Mouse (Mus musculus): Measurements from ENCODE around the gene Schip1.

Gene Schip1

DNA sequence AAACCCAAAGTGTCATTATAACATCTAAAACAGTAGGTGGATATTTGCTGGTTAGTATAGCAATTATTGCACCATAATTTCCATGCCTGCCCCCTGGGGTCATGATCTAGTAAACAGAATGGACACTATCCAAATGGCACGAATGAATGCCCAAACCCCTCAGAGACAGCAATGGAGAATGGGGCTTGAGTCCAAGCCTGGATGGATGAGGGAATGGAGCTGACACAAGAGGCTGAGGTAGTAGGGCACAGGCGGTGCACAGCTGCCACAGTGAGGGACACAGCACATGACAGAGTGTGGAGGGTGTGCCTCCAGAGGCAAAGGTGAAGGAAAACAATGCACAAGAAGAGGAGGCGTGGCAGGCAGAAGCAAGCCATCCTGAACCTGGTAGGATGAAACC, 207.3 kb downstream of the Schip1 start:
- DNase-seq = no peak

DNA sequence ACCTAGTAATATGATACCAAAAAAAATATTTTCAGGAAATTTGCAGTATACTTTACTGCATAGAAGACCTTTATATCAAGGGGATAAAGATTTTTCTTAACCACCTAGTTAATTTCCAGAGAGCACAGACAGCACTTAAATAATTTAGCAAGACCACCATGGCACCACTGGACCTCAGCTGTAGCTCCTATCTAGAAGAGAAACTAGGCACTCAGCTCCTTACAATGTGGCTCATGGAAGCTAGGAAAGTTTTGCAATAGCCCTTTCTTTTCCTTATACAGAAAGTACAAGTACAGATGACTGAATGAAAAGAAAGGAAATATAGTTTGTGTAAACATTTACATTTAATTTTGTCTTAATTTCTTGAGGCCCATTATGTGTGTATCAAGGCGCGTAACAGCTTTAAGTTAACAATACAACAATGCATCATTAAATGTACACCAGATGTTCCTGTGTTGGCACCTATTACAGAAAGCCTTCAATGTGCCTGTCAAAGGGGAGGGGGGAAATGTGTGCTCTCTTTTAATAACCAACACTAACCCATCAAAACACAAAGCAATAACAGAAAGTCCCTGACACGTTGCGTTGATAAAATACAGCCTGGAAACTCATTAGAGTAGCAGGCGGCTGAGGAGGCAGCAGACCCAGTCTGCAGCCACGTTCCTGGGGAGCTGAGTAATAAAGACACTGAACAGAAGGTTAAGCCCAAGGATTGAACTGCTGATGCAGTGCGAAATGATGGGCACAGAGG, 218.4 kb downstream of the Schip1 start:
- DNase-seq = peak; percentile 8 to 34

DNA sequence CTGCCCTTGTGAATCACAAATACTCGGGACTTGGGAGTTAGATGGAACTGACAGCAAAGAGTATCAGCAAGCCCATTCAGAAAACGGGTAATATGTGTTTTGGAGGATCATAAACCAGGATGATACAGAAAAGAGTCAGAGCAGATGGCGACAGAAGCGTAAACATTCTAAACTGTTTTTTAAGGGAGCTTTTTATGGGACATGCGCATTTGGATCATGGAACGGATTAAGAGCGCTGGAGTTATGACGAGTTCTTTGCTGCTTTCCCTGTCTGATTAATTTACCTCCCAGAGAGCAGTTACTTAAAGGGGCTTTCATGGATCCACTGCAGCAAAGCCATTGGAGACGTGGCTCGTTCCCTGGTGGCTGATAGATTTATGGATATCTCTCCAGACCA, 219.0 kb downstream of the Schip1 start:
- no peak for DNase-seq

DNA sequence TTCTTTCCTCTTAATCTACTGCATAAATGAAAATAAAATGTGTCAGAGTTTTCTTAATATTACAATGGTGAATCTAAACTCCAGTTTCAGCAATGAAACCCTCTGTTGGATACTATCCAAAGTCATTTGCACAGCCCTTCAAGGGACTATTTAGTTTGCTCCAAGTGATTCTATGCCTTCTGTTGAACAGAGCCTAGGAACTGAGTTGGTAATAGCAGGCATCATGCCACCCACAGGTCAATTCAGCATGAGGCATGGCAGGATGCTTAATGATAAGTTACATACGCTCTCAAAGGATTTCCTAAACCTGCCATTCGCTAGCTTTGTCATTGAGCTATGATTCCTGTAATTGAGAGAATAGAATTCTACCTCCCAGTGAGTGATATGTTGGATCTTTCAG, 219.9 kb downstream of the Schip1 start:
- no peak for DNase-seq

GRCm38 (mm10) chr3:68296752-68297151, 232.2 kb downstream of the Schip1 start:
- no peak for DNase-seq

DNA sequence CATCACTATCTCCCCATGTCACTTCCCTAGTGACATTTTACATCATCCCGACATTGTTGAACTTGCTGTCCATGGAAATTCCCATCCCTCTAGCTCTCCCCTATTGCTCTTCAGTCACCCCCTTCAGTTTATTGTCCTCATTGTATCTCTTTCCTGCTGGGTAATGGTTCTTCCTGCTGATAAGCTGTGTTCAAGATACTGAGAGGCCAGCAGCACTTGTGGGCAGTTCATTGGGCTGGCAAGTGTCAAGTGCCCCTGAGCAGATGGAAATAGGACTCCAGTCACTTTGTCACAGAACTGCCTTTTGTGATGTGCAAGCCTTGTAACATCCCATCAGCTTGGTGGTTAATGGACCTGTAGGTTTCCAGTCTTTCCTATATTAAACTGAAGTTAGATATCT, 241.0 kb downstream of the Schip1 start:
- peak in 1 of 2 experiments; percentile 28 for DNase-seq

DNA sequence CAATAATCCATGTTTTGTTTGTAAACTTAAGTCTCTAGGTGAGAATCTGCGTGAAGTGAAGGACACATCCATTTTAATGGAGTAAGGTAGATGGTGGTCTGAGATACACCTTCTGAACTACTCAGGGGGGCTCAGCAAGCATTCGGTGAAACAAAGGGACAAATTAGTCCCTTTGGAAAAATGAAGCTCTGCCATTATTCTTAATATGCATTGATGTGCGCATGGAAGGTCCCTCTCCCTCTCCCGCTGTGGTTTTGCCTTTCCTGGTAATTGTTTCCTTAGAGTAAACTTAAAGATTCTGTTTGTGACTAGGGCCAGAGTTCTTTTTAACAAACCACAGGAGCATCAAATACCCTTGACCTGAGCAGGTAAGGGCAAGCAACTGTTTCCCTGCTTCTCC, 242.1 kb downstream of the Schip1 start:
- DNase-seq = no peak

GRCm38 (mm10) chr3:68325575-68325974, 261.0 kb downstream of the Schip1 start:
- DNase-seq = peak; percentile 4 to 32

- DNase-seq = no peak
Measured at GRCm38 (mm10) chr3:68332515-68332914, 267.9 kb downstream of the Schip1 start.

GRCm38 (mm10) chr3:68335501-68335900, 270.9 kb downstream of the Schip1 start:
- DNase-seq = no peak

- no peak for DNase-seq
Measured at GRCm38 (mm10) chr3:68350624-68351023, 286.0 kb downstream of the Schip1 start.

- no peak for DNase-seq
Measured at GRCm38 (mm10) chr3:68351461-68351860, 286.9 kb downstream of the Schip1 start.

- DNase-seq = no peak
Measured at GRCm38 (mm10) chr3:68352961-68353360, 288.4 kb downstream of the Schip1 start.

DNA sequence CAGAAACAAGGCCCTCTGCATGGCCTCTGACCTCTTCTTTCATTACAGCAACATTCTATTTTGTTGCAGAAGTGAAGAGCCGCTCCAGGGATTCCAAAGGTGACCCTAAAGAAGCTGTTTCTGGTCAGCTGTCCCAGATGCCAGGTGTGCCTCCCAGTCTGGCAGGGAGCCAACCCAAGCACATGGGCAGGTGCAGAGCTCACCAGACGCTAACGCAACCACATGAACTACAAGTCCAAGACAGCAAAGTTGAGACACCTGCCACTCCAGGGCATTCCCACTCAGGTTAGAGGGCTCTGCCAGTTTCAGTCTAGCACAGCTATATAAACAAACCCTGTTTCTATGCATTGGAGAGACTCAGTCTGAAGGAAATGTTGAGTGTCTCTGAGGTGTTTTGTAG, 288.9 kb downstream of the Schip1 start:
- peak; percentile 21 to 41 for DNase-seq

DNA sequence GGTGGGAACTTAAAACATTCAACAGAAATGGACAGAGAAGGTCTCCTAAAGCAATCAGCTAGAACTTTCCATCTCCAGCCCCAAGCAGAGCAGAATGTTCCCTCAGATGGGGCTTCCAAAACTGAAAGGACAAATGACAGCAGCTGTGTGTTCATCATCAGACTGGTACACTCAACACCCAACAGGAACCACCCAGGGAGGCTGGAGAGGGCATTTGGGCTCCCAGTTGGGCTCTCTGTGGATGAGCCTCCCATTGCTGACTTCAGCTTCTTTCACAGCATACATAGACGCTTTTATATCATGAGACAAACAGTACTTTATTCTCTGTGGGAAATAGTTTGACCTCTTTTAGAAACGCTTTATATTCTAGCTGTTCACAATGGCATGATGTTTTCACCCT, 291.9 kb downstream of the Schip1 start:
- DNase-seq = no peak

DNA sequence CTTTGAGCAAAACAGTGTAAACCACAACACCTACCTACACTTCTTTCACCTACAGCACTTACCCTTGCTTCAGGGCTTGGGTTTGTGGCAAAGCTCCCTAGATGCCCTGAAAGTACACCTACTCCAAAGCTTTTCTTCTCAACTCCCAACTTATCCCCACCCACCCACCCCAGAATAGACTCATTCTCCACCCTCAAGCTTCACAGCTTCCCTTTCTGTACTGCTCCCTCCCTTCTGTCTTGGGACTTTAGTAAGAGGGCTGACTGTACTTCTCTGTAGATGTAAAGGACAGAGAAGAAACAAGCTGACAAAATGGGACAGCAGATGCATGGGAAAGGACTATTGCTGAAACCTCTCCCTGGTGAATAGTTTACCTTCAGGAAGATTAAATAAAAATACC, 303.4 kb downstream of the Schip1 start:
- no peak for DNase-seq

GRCm38 (mm10) chr3:68372925-68373324, 308.3 kb downstream of the Schip1 start:
- no peak for DNase-seq

DNA sequence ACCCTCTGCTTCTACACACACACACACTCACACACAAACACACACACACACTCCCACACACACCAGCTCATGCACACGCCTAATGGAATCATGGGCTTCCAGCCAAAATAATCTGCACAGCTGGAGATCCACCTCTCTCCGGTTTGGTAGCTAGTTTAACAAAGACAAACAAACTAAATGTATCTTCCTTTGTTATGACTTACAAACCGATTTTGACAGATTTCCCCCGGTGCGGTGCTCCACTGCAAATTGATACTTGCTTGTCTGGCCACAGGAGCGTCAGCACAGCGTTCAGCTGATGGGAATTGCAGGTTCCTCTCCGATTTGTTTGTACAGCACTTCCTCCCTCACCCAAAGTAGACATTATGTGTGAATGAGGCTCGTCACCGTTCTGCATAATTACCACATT, 310.5 kb downstream of the Schip1 start:
- no peak for DNase-seq

GRCm38 (mm10) chr3:68377452-68378198, 313.0 kb downstream of the Schip1 start:
- no peak for DNase-seq

DNA sequence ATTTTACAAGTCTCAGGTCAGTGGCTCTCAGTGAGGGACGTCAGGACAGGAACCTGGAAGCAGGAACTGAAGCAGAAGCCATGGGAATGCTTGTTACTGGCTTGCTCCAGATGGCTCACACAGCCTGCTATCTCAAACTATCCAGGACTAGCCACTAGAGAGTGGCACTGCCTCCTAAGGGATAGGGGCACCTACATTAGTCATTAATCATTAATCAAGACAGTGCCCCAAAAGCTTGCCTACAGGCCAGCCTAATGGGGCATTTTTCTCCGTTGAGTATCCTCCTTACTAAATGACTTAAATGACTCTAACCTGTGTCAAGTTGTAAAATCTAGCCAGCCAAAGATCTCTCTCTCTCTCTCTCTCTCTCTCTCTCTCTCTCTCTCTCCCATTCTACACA, 314.2 kb downstream of the Schip1 start:
- DNase-seq = no peak

DNA sequence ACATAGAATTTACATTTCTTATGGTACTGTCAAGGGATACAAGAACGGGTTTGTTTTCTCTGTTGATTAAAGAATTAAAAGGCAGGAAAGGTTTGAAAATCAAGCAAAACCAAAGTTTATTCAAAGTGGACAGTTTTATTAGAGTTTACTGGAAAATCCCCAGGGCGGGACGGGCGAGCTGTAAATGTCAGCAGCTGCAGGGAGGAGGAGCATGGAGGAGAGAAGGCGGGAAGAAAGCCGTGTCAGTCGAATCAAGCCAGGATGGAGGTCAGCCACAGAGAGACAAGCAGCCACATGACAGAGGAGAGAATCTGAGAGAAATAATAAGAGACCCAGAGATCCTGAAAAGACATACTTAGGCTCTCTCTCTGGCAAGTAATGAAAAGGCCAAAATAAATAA, 314.6 kb downstream of the Schip1 start:
- DNase-seq = no peak

- no peak for DNase-seq
Measured at GRCm38 (mm10) chr3:68383672-68384071, 319.1 kb downstream of the Schip1 start.

DNA sequence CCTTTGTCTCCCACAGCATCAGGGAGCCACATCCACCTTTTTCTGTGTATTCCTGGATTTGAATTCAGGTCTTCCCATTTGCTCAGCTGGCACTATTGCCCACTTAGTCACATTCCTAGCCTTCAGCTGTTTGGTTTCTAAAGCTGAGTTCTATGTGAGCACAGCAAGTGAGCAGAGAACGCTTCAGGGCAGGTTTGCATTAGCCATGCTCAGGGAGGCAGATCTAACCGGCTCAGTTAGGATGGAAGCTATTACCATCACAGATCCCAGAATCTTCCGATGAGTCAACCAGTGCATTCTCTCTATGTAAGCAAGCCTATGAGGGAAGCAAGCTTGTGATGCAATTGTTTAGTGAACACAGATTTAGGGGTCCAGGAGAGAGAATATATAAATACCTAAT, 320.9 kb downstream of the Schip1 start:
- DNase-seq = no peak

DNA sequence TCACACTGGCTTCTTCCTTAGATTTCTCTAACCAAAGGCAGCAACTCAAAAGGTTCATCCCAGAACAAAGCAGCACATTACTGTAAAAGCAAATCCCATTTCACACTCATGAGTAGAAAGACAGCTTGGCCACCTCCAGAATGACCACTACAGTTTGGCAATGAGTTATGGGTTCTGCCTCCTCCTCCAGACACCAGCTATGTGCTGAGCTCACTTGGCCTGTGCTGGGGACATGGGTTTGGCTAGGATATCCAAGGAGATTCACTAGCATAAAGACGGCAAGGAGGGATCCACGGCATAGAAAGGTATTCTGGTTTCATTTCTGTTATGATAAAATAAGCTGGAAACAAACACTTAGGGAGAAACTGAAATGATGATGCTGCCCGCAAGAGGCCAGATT, 323.4 kb downstream of the Schip1 start:
- DNase-seq = no peak

DNA sequence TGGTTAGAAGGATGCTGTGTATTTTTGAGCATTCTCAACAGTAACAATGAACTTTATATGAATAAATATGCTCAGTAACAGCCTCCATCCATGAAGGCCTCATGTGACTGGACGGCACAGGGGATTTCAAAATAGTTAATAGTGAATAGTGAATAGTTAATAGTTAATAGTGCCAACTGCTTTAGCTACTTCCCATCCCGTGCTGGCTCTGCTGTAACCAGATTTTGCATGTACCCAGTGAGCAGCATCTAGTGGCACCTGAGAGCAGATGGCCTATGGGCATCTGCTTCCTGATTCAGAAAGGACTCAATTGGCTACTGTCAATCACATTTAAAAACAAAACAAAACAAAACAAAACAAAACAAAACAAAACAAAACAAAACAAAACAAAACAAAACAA, 329.0 kb downstream of the Schip1 start:
- no peak for DNase-seq

Data from lung, postnatal 4 days (tissue).